In genomic region chr11:36548139-36548538, GRCm38 (mm10) we compare ENCODE assay signal across 16 mouse cellular contexts.
A peak's percentile ranks its signal among the peaks of the same experiment; 100 is the strongest.
DNase-seq lines count a peak whose midpoint lies in the region; ATAC-seq and TF ChIP-seq lines count a peak whose summit lies in the region.
"Had no signal": no experiment of that assay in that cellular context is flagged by ENCODE, and none has a peak within 500 bp of the region (broad histone marks: within the 10 kb centered on the region; RNA-seq: fewer than 3 reads in every experiment).

No protein-coding gene starts in this region.

- TF ChIP-seq POLR2A in ES-Bruce4 (IDR thresholded peaks at IDR 0.05; ENCODE audit: insufficient read depth, low read length), result no peak

- H3K27ac ChIP-seq in ES-Bruce4 (ENCODE audit: insufficient read depth, low read length), result no peak overlapping the region
- H3K27ac ChIP-seq in forebrain, embryonic 14.5 days (ENCODE audit: low read depth, low read length), result no peak overlapping the region
- no peak overlapping the region for H3K27ac ChIP-seq in hindbrain, postnatal 0 days
- no peak overlapping the region for H3K27ac ChIP-seq in intestine, embryonic 16.5 days (ENCODE audit: low read length)
- H3K27ac ChIP-seq: embryonic facial prominence, embryonic 13.5 days; heart, embryonic 15.5 days had no signal

- H3K36me3 ChIP-seq in E14TG2a.4 (ENCODE audit: insufficient read depth, low read length) (no peaks in the 10 kb centered on the region), ES-Bruce4 (ENCODE audit: control insufficient read depth, insufficient read depth, low read length, poor library complexity, severe bottlenecking) (no peaks in the 10 kb centered on the region)
- H3K36me3 ChIP-seq in forebrain, embryonic 14.5 days (ENCODE audit: control insufficient read depth, insufficient read depth, low read length), result no peaks in the 10 kb centered on the region
- H3K36me3 ChIP-seq in hindbrain, postnatal 0 days (ENCODE audit: insufficient read depth, low read length), result no peaks in the 10 kb centered on the region
- H3K36me3 ChIP-seq in intestine, embryonic 16.5 days (ENCODE audit: control insufficient read depth, insufficient read depth, low read length), result no peaks in the 10 kb centered on the region
- H3K36me3 ChIP-seq: embryonic facial prominence, embryonic 13.5 days; heart, embryonic 15.5 days had no signal

- H3K4me1 ChIP-seq in E14TG2a.4 (replicated peaks; ENCODE audit: low read depth, low read length), result peaks cover 44% of the 10 kb centered on the region
- peaks cover 2% of the 10 kb centered on the region for H3K4me1 ChIP-seq in ES-Bruce4 (ENCODE audit: control insufficient read depth, insufficient read depth, low read length)
- H3K4me1 ChIP-seq in forebrain, embryonic 14.5 days (ENCODE audit: control insufficient read depth, insufficient read depth, low read length), result peaks cover 15% of the 10 kb centered on the region; the same call in 1 of the 2 replicates
- 0 out of 2 replicates have a peak, but pooled peaks cover 10% of the 10 kb centered on the region for H3K4me1 ChIP-seq in hindbrain, postnatal 0 days (ENCODE audit: insufficient read depth, low read length)
- H3K4me1 ChIP-seq in intestine, embryonic 16.5 days (ENCODE audit: control insufficient read depth, insufficient read depth, low read length), result no peaks in the 10 kb centered on the region
- H3K4me1 ChIP-seq: heart, embryonic 15.5 days; megakaryocyte, embryonic 14.5 days had no signal

- H3K27me3 ChIP-seq in E14TG2a.4 (ENCODE audit: insufficient read depth, low read length) (no peaks in the 10 kb centered on the region), ES-Bruce4 (ENCODE audit: control insufficient read depth, insufficient read depth, low read length, poor library complexity, severe bottlenecking) (no peaks in the 10 kb centered on the region)
- no peaks in the 10 kb centered on the region for H3K27me3 ChIP-seq in forebrain, embryonic 14.5 days (replicated peaks; ENCODE audit: control insufficient read depth, insufficient read depth, low read length)
- H3K27me3 ChIP-seq in hindbrain, postnatal 0 days (ENCODE audit: insufficient read depth, low read length), result no peaks in the 10 kb centered on the region
- H3K27me3 ChIP-seq in intestine, embryonic 16.5 days (replicated peaks; ENCODE audit: control insufficient read depth, insufficient read depth, low read length), result no peaks in the 10 kb centered on the region
- H3K27me3 ChIP-seq: embryonic facial prominence, embryonic 13.5 days; heart, embryonic 15.5 days; megakaryocyte, embryonic 14.5 days had no signal

- ATAC-seq in forebrain, embryonic 14.5 days, result peak; percentile 58; the same call in 1 of the 2 replicates
- ATAC-seq in hindbrain, postnatal 0 days, result 0 out of 2 replicates have a peak, but pooled peaks have one; percentile 35
- no peak for ATAC-seq in megakaryocyte-erythroid progenitor cell, adult 5-6 weeks (replicated peaks; ENCODE audit: low FRiP score, low TSS enrichment, poor library complexity, severe bottlenecking)
- no peak for ATAC-seq in intestine, embryonic 16.5 days
- no peak for ATAC-seq in inflammation-experienced regulatory T-cells, adult 6 months

- H3K9ac ChIP-seq in ES-Bruce4 (ENCODE audit: low read depth, poor library complexity, severe bottlenecking), result no peak overlapping the region
- H3K9ac ChIP-seq in forebrain, embryonic 14.5 days (ENCODE audit: low read length), result no peak overlapping the region
- H3K9ac ChIP-seq in hindbrain, postnatal 0 days (replicated peaks; ENCODE audit: low read length), result no peak overlapping the region
- H3K9ac ChIP-seq in intestine, embryonic 16.5 days (ENCODE audit: low read depth, low read length), result no peak overlapping the region
- H3K9ac ChIP-seq: embryonic facial prominence, embryonic 13.5 days; heart, embryonic 15.5 days had no signal

- H3K9me3 ChIP-seq in E14TG2a.4 (ENCODE audit: low read length), result peaks cover 4% of the 10 kb centered on the region
- H3K9me3 ChIP-seq in ES-Bruce4 (replicated peaks; ENCODE audit: control insufficient read depth, insufficient read depth, low read length, poor library complexity, severe bottlenecking), result no peaks in the 10 kb centered on the region
- no peaks in the 10 kb centered on the region for H3K9me3 ChIP-seq in forebrain, embryonic 14.5 days (replicated peaks; ENCODE audit: control insufficient read depth, low read length)
- H3K9me3 ChIP-seq in hindbrain, postnatal 0 days (ENCODE audit: low read length), result no peaks in the 10 kb centered on the region
- no peaks in the 10 kb centered on the region for H3K9me3 ChIP-seq in intestine, embryonic 16.5 days (ENCODE audit: control insufficient read depth, low read length)
- H3K9me3 ChIP-seq: embryonic facial prominence, embryonic 13.5 days; heart, embryonic 15.5 days had no signal

- TF ChIP-seq CTCF in E14TG2a.4 (conservative IDR thresholded peaks at IDR 0.05; ENCODE audit: low read length), result no peak
- no peak for TF ChIP-seq CTCF in ES-Bruce4 (IDR thresholded peaks at IDR 0.05; ENCODE audit: low read depth, low read length)
- TF ChIP-seq CTCF in hindbrain, postnatal 0 days (IDR thresholded peaks at IDR 0.05; ENCODE audit: low read depth), result no peak

- DNase-seq in forebrain, embryonic 14.5 days (ENCODE audit: low spot score), result peak; percentile 63
- no peak for DNase-seq in hindbrain, postnatal 0 days (ENCODE audit: low spot score)
- DNase-seq: adrenal gland, postnatal 14 days; cerebellum, postnatal 14 days; gastrocnemius, postnatal 36 days; kidney, postnatal 10 days; right cerebral cortex, postnatal 25 days had no signal

- H3K4me3 ChIP-seq in E14TG2a.4 (replicated peaks; ENCODE audit: low read length) (peak overlapping the region; percentile 48; the same call in 1 of the 2 replicates), ES-Bruce4 (ENCODE audit: low read depth, low read length) (peak overlapping the region; percentile 52)
- no peak overlapping the region for H3K4me3 ChIP-seq in forebrain, embryonic 14.5 days (ENCODE audit: low read depth, low read length)
- no peak overlapping the region for H3K4me3 ChIP-seq in hindbrain, postnatal 0 days (ENCODE audit: low read length)
- no peak overlapping the region for H3K4me3 ChIP-seq in intestine, embryonic 16.5 days (ENCODE audit: low read length)
- H3K4me3 ChIP-seq: embryonic facial prominence, embryonic 13.5 days; heart, embryonic 15.5 days; megakaryocyte, embryonic 14.5 days had no signal

- WGBS in forebrain, embryonic 14.5 days, result 45% methylated on average over 4 of the region's 4 CpGs
- 60% methylated on average over 4 of the region's 4 CpGs for WGBS in hindbrain, postnatal 0 days
- WGBS in intestine, embryonic 16.5 days, result 66% methylated on average over 4 of the region's 4 CpGs

- H3K4me2 ChIP-seq in forebrain, embryonic 14.5 days (ENCODE audit: low read length), result no peak overlapping the region
- no peak overlapping the region for H3K4me2 ChIP-seq in hindbrain, postnatal 0 days (ENCODE audit: low read depth, low read length)
- H3K4me2 ChIP-seq in intestine, embryonic 16.5 days (ENCODE audit: low read depth, low read length), result no peak overlapping the region
- H3K4me2 ChIP-seq: embryonic facial prominence, embryonic 13.5 days; heart, embryonic 15.5 days; liver, embryonic 11.5 days had no signal

- TF ChIP-seq EP300 in ES-Bruce4 (IDR thresholded peaks at IDR 0.05; ENCODE audit: insufficient read depth, low read depth, low read length), result no peak

Comparison
In these comparisons a context has a peak if more than half of its experiments do, and no peak if none do; other contexts are left out.
1. H3K4me3 ChIP-seq: peak in E14TG2a.4 (single experiment) and ES-Bruce4 (single experiment); none in forebrain, embryonic 14.5 days (single experiment), hindbrain, postnatal 0 days (single experiment) and intestine, embryonic 16.5 days (single experiment).
2. ATAC-seq: peak in forebrain, embryonic 14.5 days (single experiment) and hindbrain, postnatal 0 days (single experiment); none in megakaryocyte-erythroid progenitor cell, adult 5-6 weeks (single experiment), intestine, embryonic 16.5 days (single experiment) and inflammation-experienced regulatory T-cells, adult 6 months (single experiment).